Mouse (Mus musculus): ENCODE results near the gene Tceal9.
"Not testable (repeated sequence)": the region's sequence is repeated elsewhere in the genome, so short reads cannot be mapped to it uniquely, and the experiment has no call there.

Gene Tceal9

DNA sequence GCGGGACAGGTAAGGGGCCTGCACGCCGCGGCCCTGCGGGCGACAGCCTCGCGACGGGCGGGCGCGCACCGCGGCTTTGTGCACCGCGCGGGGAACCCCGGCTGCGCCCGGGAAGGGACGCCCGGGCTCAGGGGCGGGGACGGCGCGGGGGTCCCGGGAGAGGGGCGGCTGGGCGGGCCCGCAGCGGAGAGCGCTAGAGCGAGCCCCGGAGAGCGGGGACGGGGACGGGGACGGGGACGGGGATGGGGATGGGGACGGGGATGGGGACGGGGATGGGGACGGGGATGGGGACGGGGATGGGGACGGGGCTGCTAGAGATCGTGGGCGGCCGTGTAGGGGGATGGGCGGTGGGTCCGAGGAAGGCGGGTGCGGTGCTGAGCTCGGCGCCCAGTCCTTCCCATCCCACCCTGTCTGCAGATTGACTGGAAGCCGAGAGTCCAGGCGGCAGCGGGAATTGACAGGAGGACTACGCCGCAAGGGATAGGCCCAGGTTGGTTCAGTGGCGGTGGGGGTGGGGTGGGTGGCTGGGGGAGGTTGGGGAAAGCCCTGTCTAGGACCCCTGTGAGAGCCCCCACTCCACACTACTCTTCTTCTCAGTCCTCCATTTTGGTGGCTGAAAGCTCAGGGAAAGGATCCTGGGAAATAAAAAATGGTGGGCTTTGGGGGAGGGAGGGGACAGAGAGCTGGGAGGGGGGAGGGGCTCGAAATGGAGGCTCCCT lies 25.7 kb downstream of the Tceal9 start:
- CTCF ChIA-PET: not testable (repeated sequence)

DNA sequence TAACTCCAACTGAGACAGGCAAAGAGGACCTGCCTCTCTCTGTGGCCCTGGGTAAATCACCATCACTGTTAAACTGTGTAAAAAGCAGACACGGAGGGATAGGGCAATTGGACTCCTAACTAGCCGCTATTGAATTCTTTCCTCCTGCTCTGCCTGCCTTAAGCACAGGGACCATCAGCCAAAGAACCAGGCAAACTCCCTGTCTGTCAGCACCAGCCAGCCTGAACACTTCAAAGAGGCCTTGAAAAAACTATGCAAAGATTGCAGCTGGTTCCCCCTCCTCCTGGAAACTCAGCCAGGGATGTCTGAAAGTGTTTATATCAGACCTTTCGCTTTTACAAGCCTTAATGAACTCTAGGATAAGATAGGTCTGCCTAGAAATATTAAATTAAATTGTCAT lies 29.7 kb downstream of the Tceal9 start:
- CTCF ChIA-PET: no interaction called here

DNA sequence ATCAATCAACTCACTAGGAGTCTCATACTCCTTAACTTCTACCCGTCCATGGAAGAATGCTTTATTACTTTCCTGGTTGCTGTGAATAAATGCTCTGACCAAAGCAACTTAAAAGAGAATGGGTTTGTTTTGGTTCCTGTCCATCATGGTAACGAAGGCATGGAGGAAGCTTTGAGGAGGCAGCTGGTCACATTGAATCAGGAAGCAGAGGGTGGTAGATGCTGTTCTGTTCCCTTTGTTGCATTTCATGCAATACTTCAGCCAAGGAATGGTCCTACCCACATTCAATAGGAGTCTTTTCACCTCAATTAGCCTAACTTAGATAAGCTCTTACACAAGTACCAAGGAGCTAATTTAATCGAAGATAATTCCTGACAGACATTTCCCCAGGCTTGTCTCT lies 30.5 kb downstream of the Tceal9 start:
- CTCF ChIA-PET: no interaction called here

DNA sequence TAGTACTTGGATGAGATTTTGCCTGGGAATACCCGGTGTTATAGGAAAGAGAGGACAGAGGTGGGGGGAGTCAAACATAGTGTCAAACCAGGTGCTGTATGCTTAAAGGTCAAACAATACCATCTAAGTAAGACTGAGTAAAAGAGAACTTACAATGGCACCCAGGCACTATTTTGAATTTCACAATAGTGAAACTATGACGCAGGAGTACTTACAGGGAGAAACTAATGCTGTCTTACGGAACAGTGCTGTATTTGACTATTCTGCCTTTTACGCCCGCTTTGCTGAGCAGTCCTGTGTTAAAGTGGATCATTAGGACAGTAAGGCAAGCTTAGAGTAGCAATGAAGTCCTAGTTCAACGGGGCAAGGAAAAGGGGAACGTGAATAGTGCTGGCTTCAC lies 32.7 kb downstream of the Tceal9 start:
- CTCF ChIA-PET: interaction anchor here (0.6 kb wide), 1 partner anchor 1570 kb away, joined by 3 read pairs; no protein-coding TSS in a partner anchor

DNA sequence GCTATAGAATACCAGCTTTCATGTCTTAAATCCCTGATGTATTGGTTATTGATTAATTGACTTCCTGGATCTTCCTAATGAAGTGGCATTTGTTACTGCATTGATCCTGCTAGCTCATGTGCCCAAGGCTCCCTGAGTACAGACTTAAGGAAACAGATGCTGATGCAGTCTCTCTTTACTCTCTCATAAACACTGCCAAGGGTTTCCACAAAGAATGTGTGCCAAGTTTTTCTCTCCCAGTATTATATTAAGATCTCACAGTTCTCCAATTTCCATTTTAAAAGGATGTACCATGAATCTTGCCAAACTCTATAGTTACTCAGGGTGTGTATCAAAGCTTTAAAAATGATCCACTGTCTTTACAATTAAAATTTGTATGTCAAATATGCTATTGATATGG lies 33.5 kb downstream of the Tceal9 start:
- CTCF ChIA-PET: interaction anchor here (0.6 kb wide), 1 partner anchor 1570 kb away, joined by 3 read pairs; no protein-coding TSS in a partner anchor

DNA sequence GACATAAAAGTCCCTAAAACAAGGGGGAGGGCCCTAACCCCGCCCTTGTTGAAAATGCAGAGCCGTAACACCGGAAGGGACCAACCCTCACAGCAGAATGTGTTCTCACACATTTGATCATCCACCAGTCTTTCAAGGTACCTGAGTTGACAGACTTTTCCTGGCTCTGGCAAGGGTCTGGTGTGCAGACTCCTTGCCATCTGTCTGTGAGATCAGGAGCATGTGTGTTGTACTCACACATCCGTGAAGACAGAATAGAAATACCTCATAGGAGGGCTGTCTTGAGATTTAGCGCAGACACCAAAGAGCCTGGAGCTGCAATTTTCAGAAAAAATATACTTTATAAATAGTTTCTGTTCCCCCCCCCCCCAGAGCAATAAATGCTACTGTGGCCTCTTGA lies 34.5 kb downstream of the Tceal9 start:
- CTCF ChIA-PET: no interaction called here

DNA sequence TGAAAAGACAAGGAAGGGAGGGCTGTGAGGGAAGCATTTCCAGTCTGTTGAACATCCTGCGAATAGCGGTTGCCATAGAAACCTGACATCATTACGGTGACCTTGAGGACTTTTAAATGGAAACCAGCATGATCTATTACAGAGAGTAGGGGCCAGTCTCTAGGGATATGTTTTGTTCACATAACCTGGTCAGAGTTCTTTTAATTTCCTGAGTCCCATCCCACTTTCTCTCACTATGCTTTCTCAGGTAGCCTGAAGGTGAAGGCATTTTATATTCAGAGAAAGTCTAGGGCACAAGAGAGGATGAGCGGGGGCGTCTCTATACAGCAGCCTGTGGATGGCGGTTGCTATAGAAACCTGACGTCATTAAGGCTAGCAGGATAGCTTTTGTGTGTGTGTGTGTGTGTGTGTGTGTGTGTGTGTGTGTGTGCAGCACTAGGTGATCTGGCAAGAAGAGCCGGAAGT lies 46.0 kb downstream of the Tceal9 start:
- CTCF ChIA-PET: no interaction called here

Data from spleen, embryonic (tissue).